Mouse (Mus musculus) megakaryocyte, embryonic 14.5 days (primary cell): ENCODE measurements around the gene Morn1. TPM values are rescaled to one million over a fixed set of nuclear protein-coding genes. Genes with fewer than 3 reads are reported as not detected.
A peak's percentile ranks its signal among the peaks of the same experiment; 100 is the strongest.

Source experiments
- H3K27me3 ChIP-seq: replicated peaks from 2 replicates; pipeline ENCODE3; 2012; ENCODE audit warnings: inconsistent platforms
- H3K36me3 ChIP-seq: replicated peaks from 2 replicates; pipeline ENCODE3; 2012; ENCODE audit warnings: low read length, inconsistent platforms, mixed read lengths
- H3K4me1 ChIP-seq: 2 replicates; pipeline ENCODE4 v1.6.1; 2012; ENCODE audit warnings: inconsistent platforms
- H3K4me3 ChIP-seq: replicated peaks from 2 replicates; pipeline ENCODE3; 2012; ENCODE audit warnings: moderate library complexity, mild to moderate bottlenecking, inconsistent platforms
- H3K9me3 ChIP-seq: 2 replicates; pipeline ENCODE4 v1.6.1; 2012; ENCODE audit warnings: inconsistent platforms
- FLI1 ChIP-seq: IDR thresholded peaks from 2 replicates; pipeline ENCODE4 v1.6.1; 2012; ENCODE audit warnings: low read length, inconsistent platforms, mixed read lengths
- GATA1 ChIP-seq: IDR thresholded peaks from 3 replicates; pipeline ENCODE4 v1.6.1; 2012; ENCODE audit warnings: mixed read lengths, low read length, inconsistent platforms, borderline replicate concordance
- polyA plus RNA-seq: library from polyadenylated mRNA; stranded (reverse); fragments of >175 nt; gene quantifications from 2 replicates; pipeline ENCODE4 v1.2.3, GENCODE M21; 2012; ENCODE audit warnings: low replicate concordance; ENCODE audit not compliant: insufficient read depth

Morn1 gene
- polyA plus RNA-seq, 1 experiment, result 4.3 TPM

GRCm38 (mm10) chr4:155134686-155135172 is 48.4 kb downstream of the Morn1 start:
- H3K9me3 ChIP-seq, result peaks cover 8% of the 10 kb centered on the region
- peak overlapping the region; percentile 19 for H3K4me3 ChIP-seq
- H3K27me3 ChIP-seq, result peaks cover 47% of the 10 kb centered on the region
- H3K4me1 ChIP-seq, result peaks cover 54% of the 10 kb centered on the region
- H3K36me3 ChIP-seq, result peaks cover 4% of the 10 kb centered on the region
- TF ChIP-seq GATA1 (no peak), FLI1 (no peak)

DNA sequence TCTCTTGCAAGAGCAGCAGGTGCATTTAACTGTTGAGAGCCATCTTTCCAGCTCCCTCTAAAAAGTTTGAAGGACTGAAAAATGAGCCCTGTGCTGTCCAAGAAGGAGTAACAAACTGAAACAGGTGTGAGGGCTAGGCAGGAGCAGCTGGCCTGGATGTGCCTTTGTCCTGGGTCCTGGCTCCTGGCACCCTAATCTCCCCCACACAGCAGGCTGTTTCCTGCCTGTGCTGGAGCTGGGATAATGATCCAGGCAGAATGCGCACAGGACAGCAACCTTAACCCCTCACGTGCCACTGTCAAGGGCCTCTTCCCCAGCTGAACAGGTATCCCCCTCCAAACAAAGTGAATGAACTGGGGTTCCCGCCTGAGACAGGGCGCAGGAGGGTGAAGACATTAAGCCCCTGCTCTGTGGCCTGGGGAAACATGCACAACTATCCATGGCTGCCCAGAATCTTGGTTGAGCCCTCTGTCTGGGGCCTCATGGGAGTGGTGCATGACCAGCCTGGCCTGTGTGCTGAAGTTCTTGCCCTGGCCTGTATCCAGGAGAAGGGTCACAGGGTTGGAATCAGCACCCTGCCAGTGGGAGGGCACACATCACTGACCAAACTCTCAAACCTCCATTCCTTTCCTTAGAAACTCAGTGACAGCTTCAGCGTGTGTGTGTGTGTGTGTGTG is 49.7 kb downstream of the Morn1 start:
- peaks cover 8% of the 10 kb centered on the region for H3K9me3 ChIP-seq
- no peak for TF ChIP-seq FLI1
- no peak for TF ChIP-seq GATA1

DNA sequence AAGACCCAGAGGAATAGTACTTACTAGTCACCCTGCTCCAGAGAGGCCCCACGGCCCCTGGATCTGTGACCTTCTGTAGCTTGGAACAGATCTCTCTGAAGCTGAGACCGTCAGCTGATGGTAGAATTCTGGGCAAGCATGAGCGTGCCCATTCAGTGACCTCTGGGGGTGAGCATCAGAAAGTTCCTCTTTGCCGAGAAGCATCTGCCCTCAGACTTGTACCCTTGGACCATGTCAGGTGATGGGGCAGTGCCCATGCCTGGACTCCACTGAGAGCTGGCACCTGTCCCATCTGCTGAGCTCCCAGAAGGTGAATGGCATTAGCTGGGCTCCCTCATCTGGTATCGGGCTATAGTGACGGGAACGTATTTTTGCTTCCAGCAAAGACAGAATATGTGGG is 51.5 kb downstream of the Morn1 start:
- H3K4me3 ChIP-seq, result no peak overlapping the region
- peaks cover 43% of the 10 kb centered on the region for H3K4me1 ChIP-seq
- no peaks in the 10 kb centered on the region for H3K36me3 ChIP-seq
- peaks cover 8% of the 10 kb centered on the region for H3K9me3 ChIP-seq
- H3K27me3 ChIP-seq, result peaks cover 41% of the 10 kb centered on the region
- no peak for TF ChIP-seq GATA1
- TF ChIP-seq FLI1, result no peak

More for the DNA sequence above, 49.7 kb downstream of the Morn1 start:
- Histone ChIP-seq H3K4me1 (peaks cover 46% of the 10 kb centered on the region), H3K4me3 (peak overlapping the region; percentile 6), H3K27me3 (peaks cover 47% of the 10 kb centered on the region), H3K36me3 (no peaks in the 10 kb centered on the region)

GRCm38 (mm10) chr4:155138451-155138850 is 52.1 kb downstream of the Morn1 start:
- Histone ChIP-seq H3K4me3 (no peak overlapping the region), H3K9me3 (peaks cover 8% of the 10 kb centered on the region), H3K36me3 (no peaks in the 10 kb centered on the region), H3K27me3 (peaks cover 38% of the 10 kb centered on the region), H3K4me1 (peaks cover 38% of the 10 kb centered on the region)
- TF ChIP-seq FLI1, result no peak
- TF ChIP-seq GATA1, result no peak

- H3K4me3 ChIP-seq, result no peak overlapping the region
- peaks cover 46% of the 10 kb centered on the region for H3K4me1 ChIP-seq
- TF ChIP-seq FLI1, result no peak
- no peak for TF ChIP-seq GATA1
- H3K9me3 ChIP-seq, result peaks cover 8% of the 10 kb centered on the region
- peaks cover 33% of the 10 kb centered on the region for H3K27me3 ChIP-seq
- H3K36me3 ChIP-seq, result no peaks in the 10 kb centered on the region
Measured at GRCm38 (mm10) chr4:155139281-155140045, 53.1 kb downstream of the Morn1 start.

DNA sequence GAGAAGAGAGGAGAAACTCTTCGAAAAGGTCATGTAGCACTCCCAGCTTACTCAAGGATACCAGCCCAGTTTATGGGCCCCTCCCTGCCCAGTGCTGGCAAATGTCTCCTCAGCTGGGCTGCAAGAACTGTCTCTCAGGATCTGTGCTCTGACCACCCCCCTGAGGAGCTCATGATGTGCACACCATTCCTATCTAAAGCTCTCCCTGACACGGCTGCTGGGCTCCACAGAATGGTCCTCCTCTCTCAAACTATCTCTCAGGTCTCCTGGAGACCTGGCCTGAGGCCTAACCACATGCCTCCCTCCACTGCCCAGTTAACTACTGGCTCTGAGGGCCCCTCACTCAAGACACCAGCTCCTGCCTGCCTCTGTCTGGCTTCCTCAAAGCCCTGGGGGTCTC is 53.8 kb downstream of the Morn1 start:
- Histone ChIP-seq H3K4me1 (peaks cover 48% of the 10 kb centered on the region), H3K9me3 (peaks cover 8% of the 10 kb centered on the region), H3K27me3 (peaks cover 26% of the 10 kb centered on the region), H3K36me3 (no peaks in the 10 kb centered on the region), H3K4me3 (no peak overlapping the region)
- TF ChIP-seq FLI1 (no peak), GATA1 (no peak)

DNA sequence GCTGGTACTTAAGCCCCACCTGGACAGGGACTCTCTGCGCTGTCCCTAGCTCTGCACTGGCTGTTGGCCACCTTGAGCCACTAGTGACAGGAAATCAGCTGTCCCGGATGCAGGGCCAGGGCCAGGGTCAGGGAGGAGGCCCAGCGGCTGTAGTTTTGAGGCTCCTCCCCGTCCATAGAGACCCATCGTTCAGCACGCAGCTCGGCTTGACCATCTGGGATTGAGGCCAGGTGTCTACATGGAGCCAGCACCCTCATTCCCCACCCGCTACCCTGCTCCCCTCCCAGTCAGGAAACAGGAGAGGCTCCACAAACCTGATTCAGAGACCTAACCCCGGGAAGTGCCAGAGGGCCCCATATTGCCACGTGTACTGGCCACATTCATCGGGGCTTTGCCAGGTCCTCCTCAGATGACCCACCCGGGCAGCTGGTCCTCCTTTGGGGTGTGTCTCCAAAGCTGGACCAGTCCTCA is 54.5 kb downstream of the Morn1 start:
- no peak for TF ChIP-seq FLI1
- TF ChIP-seq GATA1, result no peak
- Histone ChIP-seq H3K36me3 (no peaks in the 10 kb centered on the region), H3K4me3 (no peak overlapping the region), H3K9me3 (peaks cover 5% of the 10 kb centered on the region), H3K27me3 (peaks cover 20% of the 10 kb centered on the region), H3K4me1 (peaks cover 48% of the 10 kb centered on the region)

- Histone ChIP-seq H3K36me3 (no peaks in the 10 kb centered on the region), H3K9me3 (no peaks in the 10 kb centered on the region), H3K27me3 (peaks cover 10% of the 10 kb centered on the region), H3K4me3 (no peak overlapping the region), H3K4me1 (peaks cover 56% of the 10 kb centered on the region)
- TF ChIP-seq GATA1 (no peak), FLI1 (no peak)
Measured at GRCm38 (mm10) chr4:155142836-155143235, 56.5 kb downstream of the Morn1 start.

DNA sequence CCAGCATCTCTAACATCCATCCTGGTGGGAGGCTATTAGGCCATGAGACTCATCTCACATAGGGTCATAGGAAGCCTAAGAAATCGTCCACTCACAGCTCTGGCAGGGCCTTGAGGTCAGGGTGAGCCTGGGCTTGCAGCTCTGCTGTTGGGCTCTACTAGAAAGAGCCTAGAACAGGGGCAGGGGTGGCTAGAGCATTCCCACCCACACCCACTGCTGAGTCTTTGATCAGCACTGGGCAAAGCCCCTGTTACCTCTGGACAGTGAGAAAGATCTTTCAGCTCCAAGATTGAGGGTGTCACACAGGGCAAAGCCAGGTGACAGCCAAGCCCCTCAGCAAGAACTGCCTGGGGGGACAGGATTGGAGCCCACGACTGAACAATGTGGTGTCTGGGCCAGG is 57.0 kb downstream of the Morn1 start:
- H3K36me3 ChIP-seq, result no peaks in the 10 kb centered on the region
- no peaks in the 10 kb centered on the region for H3K9me3 ChIP-seq
- no peak for TF ChIP-seq FLI1
- no peak for TF ChIP-seq GATA1
- H3K4me1 ChIP-seq, result peaks cover 62% of the 10 kb centered on the region
- H3K27me3 ChIP-seq, result peaks cover 10% of the 10 kb centered on the region
- no peak overlapping the region for H3K4me3 ChIP-seq
